Mouse (Mus musculus) limb, embryonic 14.5 days (tissue): ENCODE measurements at regions not wholly inside any gene's neighbourhood (a gene's known extent, or its start where the extent isn't known, plus 50 kb on each side); places are given as distances from the start of the nearest gene placed in this dataset.

ENCODE experiments used
- ATAC-seq: fragments of 200-750 bp; cut with Nextera tagmentation; 2 replicates; pipeline ENCODE4 v1.8.0; 2017; ENCODE audit warnings: low read depth, moderate number of reproducible peaks, moderate TSS enrichment; ENCODE audit not compliant: low FRiP score
- DNase-seq: peaks from one replicate; pipeline ENCODE4 v3.0.0-alpha.2; 2015; ENCODE audit warnings: low spot score
- H3K27ac ChIP-seq: fragments of 300-500 bp; sonication (generic); replicated peaks from 2 replicates; pipeline ENCODE4 v1.5.1; 2014; ENCODE audit warnings: low read depth, mild to moderate bottlenecking, low read length, moderate library complexity, mixed read lengths
- H3K27me3 ChIP-seq: fragments of 300-500 bp; sonication (generic); 2 replicates; pipeline ENCODE4 v1.6.1; 2014; ENCODE audit warnings: low read length, mixed read lengths; ENCODE audit not compliant: control insufficient read depth, insufficient read depth
- H3K36me3 ChIP-seq: fragments of 300-500 bp; sonication (generic); 2 replicates; pipeline ENCODE4 v1.6.1; 2014; ENCODE audit warnings: mild to moderate bottlenecking, low read length, moderate library complexity, mixed read lengths; ENCODE audit not compliant: control insufficient read depth, insufficient read depth
- H3K4me1 ChIP-seq: fragments of 300-500 bp; sonication (generic); 2 replicates; pipeline ENCODE4 v1.6.1; 2014; ENCODE audit warnings: antibody characterized with exemption, low read length, mixed read lengths; ENCODE audit not compliant: control insufficient read depth, insufficient read depth
- H3K4me2 ChIP-seq: fragments of 300-500 bp; sonication (generic); replicated peaks from 2 replicates; pipeline ENCODE4 v1.6.1; 2014; ENCODE audit warnings: low read depth, mild to moderate bottlenecking, low read length, moderate library complexity; ENCODE audit not compliant: severe bottlenecking
- H3K4me3 ChIP-seq: fragments of 300-500 bp; sonication (generic); replicated peaks from 2 replicates; pipeline ENCODE4 v1.5.1; 2014; ENCODE audit warnings: low read length
- H3K9ac ChIP-seq: fragments of 300-500 bp; sonication (generic); 2 replicates; pipeline ENCODE4 v1.6.1; 2014; ENCODE audit warnings: mild to moderate bottlenecking, low read depth, low read length, moderate library complexity; ENCODE audit not compliant: severe bottlenecking
- H3K9me3 ChIP-seq: fragments of 300-500 bp; sonication (generic); 2 replicates; pipeline ENCODE4 v1.6.1; 2016; ENCODE audit warnings: low read length; ENCODE audit not compliant: control insufficient read depth
- POLR2A ChIP-seq: fragments of 200-500 bp; IDR thresholded peaks from 2 replicates; pipeline ENCODE4 v1.8.0; 2012; ENCODE audit warnings: inconsistent platforms, mild to moderate bottlenecking, moderate library complexity, borderline replicate concordance; ENCODE audit not compliant: insufficient read depth, insufficient read length; ENCODE audit errors: extremely low read depth
- WGBS: fragments of 180-500 bp; shearing (Covaris S2); extraction: QIAGEN DNeasy Blood & Tissue Kit; methylation state at CpG from one replicate; pipeline ENCODE4 v1.1.7; 2014; 5-methylcytosine and 5-hydroxymethylcytosine counted together

DNA sequence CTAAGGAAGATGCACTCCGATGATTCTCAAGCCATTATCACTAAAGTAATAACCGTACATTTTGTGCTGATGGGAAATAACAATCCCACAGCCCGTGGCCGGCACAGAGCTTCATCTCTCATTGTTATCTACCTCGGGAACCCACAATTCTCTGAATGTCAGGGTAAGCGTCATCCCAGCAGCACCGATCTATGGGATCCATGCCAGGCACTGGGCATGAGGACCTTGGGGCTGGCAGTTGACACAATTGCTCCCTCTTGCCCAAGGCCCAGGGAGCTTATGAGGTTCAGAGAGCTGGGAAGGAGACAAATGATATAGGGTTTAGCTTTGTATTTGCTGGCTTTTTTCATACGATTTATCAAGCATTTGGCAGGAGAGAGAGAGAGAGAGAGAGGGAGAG lies 342.8 kb downstream of the Tcerg1l start:
- Histone ChIP-seq H3K4me3 (no peak overlapping the region), H3K27ac (no peak overlapping the region), H3K9me3 (no peaks in the 10 kb centered on the region), H3K4me2 (no peak overlapping the region), H3K9ac (no peak overlapping the region), H3K27me3 (no peaks in the 10 kb centered on the region), H3K4me1 (no peaks in the 10 kb centered on the region), H3K36me3 (no peaks in the 10 kb centered on the region)
- DNase-seq: no peak
- no peak for TF ChIP-seq POLR2A
- ATAC-seq: no peak
- WGBS: 89% methylated on average over 8 of the region's 8 CpGs

DNA sequence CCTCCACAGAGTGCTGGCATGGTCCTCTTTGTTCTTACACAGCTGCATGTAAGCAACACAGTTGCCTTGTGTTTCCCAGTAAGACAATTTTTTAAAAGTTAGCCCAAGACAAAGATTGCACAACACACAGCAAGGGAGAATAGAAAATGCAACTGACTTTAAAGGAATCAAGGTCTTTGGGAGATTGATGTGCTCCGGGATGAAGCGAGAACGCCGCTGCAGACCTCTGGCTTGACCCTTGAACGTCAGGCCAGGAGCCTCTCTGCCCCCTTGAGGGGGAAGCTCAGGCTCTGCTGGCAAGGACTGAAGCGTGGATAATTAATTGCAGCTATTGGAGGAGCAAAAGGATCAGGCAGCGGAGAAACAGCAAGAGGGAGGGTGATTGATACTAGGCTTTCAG lies 336.4 kb downstream of the Tcerg1l start:
- Histone ChIP-seq H3K4me2 (no peak overlapping the region), H3K27ac (no peak overlapping the region), H3K4me3 (no peak overlapping the region), H3K27me3 (no peaks in the 10 kb centered on the region), H3K9ac (no peak overlapping the region), H3K4me1 (no peaks in the 10 kb centered on the region), H3K36me3 (no peaks in the 10 kb centered on the region), H3K9me3 (no peaks in the 10 kb centered on the region)
- TF ChIP-seq POLR2A: no peak
- ATAC-seq: no peak
- no peak for DNase-seq
- WGBS: 12% methylated on average over 7 of the region's 7 CpGs

DNA sequence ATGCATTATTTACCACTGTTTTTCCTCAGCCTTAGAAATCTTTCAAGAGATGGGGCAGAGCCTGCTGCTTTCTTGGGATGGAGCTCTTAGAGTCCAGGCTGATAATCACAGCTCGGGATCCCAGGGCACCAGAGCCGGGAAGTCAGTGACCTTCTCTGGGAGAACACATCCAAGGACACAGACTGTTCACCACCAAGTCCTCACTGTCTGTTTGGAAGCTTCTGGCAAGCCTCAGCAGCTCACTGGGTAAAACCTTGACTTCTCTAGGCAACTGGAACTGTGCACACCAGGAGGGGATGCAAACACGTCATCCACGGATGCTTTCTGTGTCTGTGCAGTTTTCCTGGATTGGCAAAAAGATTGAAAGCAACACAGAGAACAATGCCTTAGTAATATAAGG lies 330.6 kb downstream of the Tcerg1l start:
- DNase-seq: no peak
- H3K9ac ChIP-seq: no peak overlapping the region
- no peak for ATAC-seq
- WGBS: 75% methylated on average over 4 of the region's 4 CpGs
- H3K27ac ChIP-seq: no peak overlapping the region
- no peaks in the 10 kb centered on the region for H3K9me3 ChIP-seq
- no peak overlapping the region for H3K4me2 ChIP-seq
- no peak for TF ChIP-seq POLR2A
- H3K36me3 ChIP-seq: no peaks in the 10 kb centered on the region
- H3K4me3 ChIP-seq: no peak overlapping the region
- H3K27me3 ChIP-seq: no peaks in the 10 kb centered on the region
- H3K4me1 ChIP-seq: no peaks in the 10 kb centered on the region

DNA sequence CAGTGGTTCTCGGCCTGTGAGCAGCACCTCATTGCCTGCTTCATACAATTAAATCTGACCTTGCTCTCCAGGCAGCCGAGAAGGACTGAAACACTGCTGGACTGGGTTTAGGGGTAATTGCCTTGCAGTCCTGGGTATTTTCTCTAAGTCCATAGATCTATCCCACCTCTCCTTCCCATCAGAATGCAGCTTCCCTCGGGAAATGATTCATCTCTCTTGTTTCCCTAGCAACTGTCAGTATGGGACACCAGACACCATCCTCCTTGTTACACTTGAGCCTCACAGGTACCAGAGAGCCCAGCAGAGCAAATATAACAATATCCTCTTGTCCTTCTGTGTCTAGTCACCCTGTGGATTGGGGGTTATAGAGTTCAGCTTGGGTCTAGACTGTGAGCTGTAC lies 322.3 kb downstream of the Tcerg1l start:
- H3K9me3 ChIP-seq: no peaks in the 10 kb centered on the region
- TF ChIP-seq POLR2A: no peak
- no peak overlapping the region for H3K9ac ChIP-seq
- WGBS: 64% methylated on average over 3 of the region's 3 CpGs
- no peaks in the 10 kb centered on the region for H3K36me3 ChIP-seq
- no peak overlapping the region for H3K4me3 ChIP-seq
- H3K27ac ChIP-seq: no peak overlapping the region
- no peaks in the 10 kb centered on the region for H3K27me3 ChIP-seq
- ATAC-seq: no peak
- DNase-seq: no peak
- H3K4me1 ChIP-seq: no peaks in the 10 kb centered on the region
- H3K4me2 ChIP-seq: no peak overlapping the region

DNA sequence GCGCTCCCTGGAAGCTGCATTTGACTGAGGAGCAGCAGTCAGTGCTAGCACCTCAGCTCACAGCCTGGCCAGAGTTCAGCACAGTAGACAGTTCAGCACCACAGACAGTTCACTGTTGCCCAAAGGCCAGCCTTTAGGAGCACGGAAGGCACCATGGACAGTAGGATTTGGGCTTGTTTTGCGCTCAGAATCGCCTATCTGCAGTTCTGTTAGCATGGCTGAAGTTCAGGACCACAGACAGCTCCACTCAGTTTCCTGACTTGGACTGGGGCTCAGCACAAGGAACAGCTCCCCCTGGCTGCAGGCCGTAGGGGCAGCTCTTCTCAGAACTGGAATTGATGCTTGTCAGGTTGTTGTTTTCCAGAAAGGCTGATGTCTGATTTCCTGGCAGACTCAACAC lies 313.6 kb downstream of the Tcerg1l start:
- no peak overlapping the region for H3K9ac ChIP-seq
- H3K4me3 ChIP-seq: no peak overlapping the region
- no peaks in the 10 kb centered on the region for H3K27me3 ChIP-seq
- peak; percentile 86 for ATAC-seq
- peak; percentile 96 for DNase-seq
- no peaks in the 10 kb centered on the region for H3K4me1 ChIP-seq
- H3K4me2 ChIP-seq: no peak overlapping the region
- no peaks in the 10 kb centered on the region for H3K36me3 ChIP-seq
- no peaks in the 10 kb centered on the region for H3K9me3 ChIP-seq
- H3K27ac ChIP-seq: no peak overlapping the region
- WGBS: 17% methylated on average over 5 of the region's 5 CpGs
- no peak for TF ChIP-seq POLR2A
